9 mouse cellular contexts compared by ENCODE assay signal in the genomic region with DNA sequence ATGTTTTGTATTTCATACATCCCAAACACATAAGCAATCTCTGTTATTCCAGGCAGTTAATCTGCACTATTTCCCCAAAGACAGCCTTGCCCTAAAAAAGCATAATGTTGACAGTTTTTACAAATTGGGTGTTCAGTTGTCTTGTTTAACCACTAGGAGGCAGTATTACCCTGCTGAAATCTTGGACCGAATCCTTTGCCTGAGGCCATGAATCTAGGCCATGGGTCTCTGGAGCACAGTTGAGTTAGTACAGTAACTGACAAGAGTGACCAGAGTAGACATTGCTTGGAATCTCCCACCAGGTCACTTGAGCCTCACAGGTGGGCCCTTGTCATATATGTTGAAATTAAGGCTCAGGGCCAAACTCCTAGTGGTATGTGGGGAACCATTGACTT. TPM values are rescaled to one million over a fixed set of nuclear protein-coding genes. Genes with fewer than 3 reads are reported as not detected.
DNase-seq lines count a peak whose midpoint lies in the region; ATAC-seq and TF ChIP-seq lines count a peak whose summit lies in the region.
"Had no signal": no experiment of that assay in that cellular context is flagged by ENCODE, and none has a peak within 500 bp of the region (broad histone marks: within the 10 kb centered on the region; RNA-seq: fewer than 3 reads in every experiment).

No protein-coding gene starts in this region.

- peak; percentile 89 for TF ChIP-seq CTCF in heart, adult 2 months (IDR thresholded peaks at IDR 0.05)

- intact Hi-C loops in heart, adult 2 months (cut with DNase I) = no loop called here
- intact Hi-C loops in heart, postnatal 14 days (cut with DNase I) = loop anchor here (2.0 kb wide), 1 partner anchor 202 kb away; no protein-coding TSS in a partner anchor

- no peak for TF ChIP-seq EP300 in heart, adult 2 months (IDR thresholded peaks at IDR 0.05; ENCODE audit: insufficient read depth, low read depth, low read length)

- TF ChIP-seq POLR2A in heart, adult 2 months (IDR thresholded peaks at IDR 0.05; ENCODE audit: insufficient read depth, low read depth, low read length) = no peak

- no peaks in the 10 kb centered on the region for H3K79me2 ChIP-seq in heart, adult 2 months (replicated peaks; ENCODE audit: control insufficient read depth, insufficient read depth, low read length)

- no peaks in the 10 kb centered on the region for H3K9me3 ChIP-seq in neural tube, embryonic 12.5 days
- H3K9me3 ChIP-seq in hindbrain, embryonic 14.5 days (ENCODE audit: control insufficient read depth, low read length) = no peaks in the 10 kb centered on the region

- no peak for DNase-seq in heart, adult 2 months
- DNase-seq in heart, postnatal 14 days = no peak
- DNase-seq in neural tube, embryonic 10.5 days (ENCODE audit: extremely low spot score, low spot score) = no peak
- peak; percentile 64 for DNase-seq in hindbrain, embryonic 14.5 days (ENCODE audit: low spot score)
- DNase-seq in gastrocnemius, adult 18-20 months (ENCODE audit: low spot score) = no peak
- DNase-seq in cerebellum, adult 9-10 months = no peak
- no peak for DNase-seq in spleen, adult 12 weeks (ENCODE audit: low spot score)
- DNase-seq: kidney, adult 11 months had no signal

- H3K36me3 ChIP-seq in heart, adult 2 months (ENCODE audit: control insufficient read depth, insufficient read depth, low read length) = peaks cover 23% of the 10 kb centered on the region
- H3K36me3 ChIP-seq in neural tube, embryonic 12.5 days = peaks cover 64% of the 10 kb centered on the region
- peaks cover 79% of the 10 kb centered on the region for H3K36me3 ChIP-seq in hindbrain, embryonic 14.5 days (replicated peaks; ENCODE audit: control insufficient read depth, insufficient read depth)

- no peak overlapping the region for H3K4me2 ChIP-seq in neural tube, embryonic 12.5 days (replicated peaks)
- H3K4me2 ChIP-seq in hindbrain, embryonic 14.5 days (replicated peaks) = no peak overlapping the region

- H3K27ac ChIP-seq in heart, adult 2 months = no peak overlapping the region
- H3K27ac ChIP-seq in neural tube, embryonic 12.5 days = no peak overlapping the region
- no peak overlapping the region; the same call in 1 of the 2 replicates for H3K27ac ChIP-seq in hindbrain, embryonic 14.5 days

- peaks cover 9% of the 10 kb centered on the region for H3K4me1 ChIP-seq in heart, adult 2 months (ENCODE audit: control insufficient read depth, insufficient read depth, low read length)
- H3K4me1 ChIP-seq in neural tube, embryonic 12.5 days = no peaks in the 10 kb centered on the region; the same call in 1 of the 2 replicates
- H3K4me1 ChIP-seq in hindbrain, embryonic 14.5 days (replicated peaks; ENCODE audit: control insufficient read depth, insufficient read depth, low read length) = no peaks in the 10 kb centered on the region

- H3K27me3 ChIP-seq in heart, adult 2 months (ENCODE audit: control insufficient read depth, insufficient read depth, low read length) = no peaks in the 10 kb centered on the region
- no peaks in the 10 kb centered on the region for H3K27me3 ChIP-seq in neural tube, embryonic 12.5 days (replicated peaks)
- no peaks in the 10 kb centered on the region for H3K27me3 ChIP-seq in hindbrain, embryonic 14.5 days (ENCODE audit: control insufficient read depth, insufficient read depth, low read length)

- no peak overlapping the region for H3K9ac ChIP-seq in heart, adult 2 months (ENCODE audit: low read depth, low read length)
- no peak overlapping the region for H3K9ac ChIP-seq in neural tube, embryonic 12.5 days
- no peak overlapping the region for H3K9ac ChIP-seq in hindbrain, embryonic 14.5 days

- 26% methylated on average over 1 of the region's 1 CpGs for whole genome bisulfite sequencing in heart, adult 2 months
- WGBS in neural tube, embryonic 12.5 days = 75% methylated on average over 1 of the region's 1 CpGs
- WGBS in hindbrain, embryonic 14.5 days = 55% methylated on average over 1 of the region's 1 CpGs

- peak; percentile 32; the same call in 1 of the 2 replicates for ATAC-seq in neural tube, embryonic 12.5 days (ENCODE audit: low FRiP score, low read depth)
- ATAC-seq in hindbrain, embryonic 14.5 days (ENCODE audit: low FRiP score) = no peak

- no peak overlapping the region for H3K4me3 ChIP-seq in heart, adult 2 months
- no peak overlapping the region for H3K4me3 ChIP-seq in neural tube, embryonic 12.5 days
- no peak overlapping the region for H3K4me3 ChIP-seq in hindbrain, embryonic 14.5 days (replicated peaks; ENCODE audit: low read length)

RNA-seq across cellular contexts. Expression of gene Srsf3, which starts 12.5 kb away (rescaled TPM):
- total RNA-seq in heart, adult 2 months (2021) = 10 to 100 TPM; 64.5 to 84.9 TPM
- 84.5 and 104 TPM in 2 replicates for polyA plus RNA-seq in heart, adult 2 months (2012; rRNA removed)
- 100 to 1,000 TPM in 1 of 2 experiments, 10 to 100 TPM in 1; 99.7 to 120 TPM for total RNA-seq in heart, postnatal 14 days (2021)
- 642 and 679 TPM in 2 replicates for polyA plus RNA-seq in neural tube, embryonic 12.5 days (2016; fragmentation: Nextera tagmentation; extraction: Ambion mirVana)
- 446 and 460 TPM in 2 replicates for polyA plus RNA-seq in hindbrain, embryonic 14.5 days (2014; fragmentation: Nextera tagmentation; extraction: Ambion mirVana)
- 10 to 100 TPM; 37.4 to 48.6 TPM for total RNA-seq in gastrocnemius, adult 18-20 months (2021)

RNA-seq across cellular contexts. Expression of gene Stk38, which starts 37.1 kb away (rescaled TPM):
- total RNA-seq in heart, adult 2 months (2021) = 10 to 100 TPM; 29.5 to 32.5 TPM
- 41.6 and 50.5 TPM in 2 replicates for polyA plus RNA-seq in heart, adult 2 months (2012; rRNA removed)
- total RNA-seq in heart, postnatal 14 days (2021) = 10 to 100 TPM; 47.6 to 48.8 TPM
- 148 and 157 TPM in 2 replicates for polyA plus RNA-seq in neural tube, embryonic 12.5 days (2016; fragmentation: Nextera tagmentation; extraction: Ambion mirVana)
- 75.6 and 85.0 TPM in 2 replicates for polyA plus RNA-seq in hindbrain, embryonic 14.5 days (2014; fragmentation: Nextera tagmentation; extraction: Ambion mirVana)
- 10 to 100 TPM; 20.2 to 22.4 TPM for total RNA-seq in gastrocnemius, adult 18-20 months (2021)

RNA-seq across cellular contexts. Expression of gene Cdkn1a, which starts 45.9 kb away (rescaled TPM):
- 100 to 1,000 TPM in 1 of 2 experiments, 10 to 100 TPM in 1; 56.4 to 156 TPM for total RNA-seq in heart, adult 2 months (2021)
- polyA plus RNA-seq in heart, adult 2 months (2012; rRNA removed) = 30.4 and 37.3 TPM in 2 replicates
- 100 to 1,000 TPM; 105 to 121 TPM for total RNA-seq in heart, postnatal 14 days (2021)
- 34.8 and 41.6 TPM in 2 replicates for polyA plus RNA-seq in neural tube, embryonic 12.5 days (2016; fragmentation: Nextera tagmentation; extraction: Ambion mirVana)
- 79.5 and 97.7 TPM in 2 replicates for polyA plus RNA-seq in hindbrain, embryonic 14.5 days (2014; fragmentation: Nextera tagmentation; extraction: Ambion mirVana)
- 10 to 100 TPM; 31.9 to 63.3 TPM for total RNA-seq in gastrocnemius, adult 18-20 months (2021)
